In genomic region chr5:66069470-66070144, GRCm38 (mm10) we compare ENCODE assay signal across 8 mouse cellular contexts.
A peak's percentile ranks its signal among the peaks of the same experiment; 100 is the strongest.
DNase-seq lines count a peak whose midpoint lies in the region; ATAC-seq lines count a peak whose summit lies in the region.

No protein-coding gene starts in this region.

- H3K4me3 ChIP-seq in heart, embryonic 12.5 days: peak overlapping the region; percentile 56
- H3K4me3 ChIP-seq in kidney, embryonic 15.5 days (replicated peaks): peak overlapping the region; percentile 43

- peak; percentile 55 to 66 for DNase-seq in heart, adult 18-20 months
- DNase-seq in heart, adult 8-10 months (ENCODE audit: low spot score): no peak
- peak; percentile 13 for DNase-seq in c-Kit-positive CD71-positive TER-119-positive erythroid progenitor cells, embryonic 14.5 days (ENCODE audit: low spot score)
- peak; percentile 65 for DNase-seq in lung, postnatal 25 days (ENCODE audit: low spot score)
- peak; percentile 17 for DNase-seq in right cerebral cortex, postnatal 14 days
- no peak for DNase-seq in cerebellum, adult 9-10 months

- peak; percentile 76 for ATAC-seq in heart, embryonic 12.5 days (ENCODE audit: insufficient number of reproducible peaks, low FRiP score)
- peak; percentile 89 for ATAC-seq in kidney, embryonic 15.5 days (replicated peaks; ENCODE audit: low FRiP score)

- peak overlapping the region; percentile 85 for H3K4me2 ChIP-seq in heart, embryonic 12.5 days
- peak overlapping the region; percentile 75 for H3K4me2 ChIP-seq in kidney, embryonic 15.5 days

- no peaks in the 10 kb centered on the region for H3K27me3 ChIP-seq in heart, embryonic 12.5 days (replicated peaks)
- no peaks in the 10 kb centered on the region for H3K27me3 ChIP-seq in kidney, embryonic 15.5 days

- no peak overlapping the region for H3K27ac ChIP-seq in heart, embryonic 12.5 days (ENCODE audit: poor library complexity, severe bottlenecking)
- H3K27ac ChIP-seq in kidney, embryonic 15.5 days: peak overlapping the region; percentile 60

- WGBS in heart, embryonic 12.5 days: 13% methylated on average over 27 of the region's 27 CpGs
- WGBS in kidney, embryonic 15.5 days: 2% methylated on average over 27 of the region's 27 CpGs

- H3K4me1 ChIP-seq in heart, embryonic 12.5 days (replicated peaks): peaks cover 19% of the 10 kb centered on the region
- peaks cover 29% of the 10 kb centered on the region for H3K4me1 ChIP-seq in kidney, embryonic 15.5 days

- no peaks in the 10 kb centered on the region for H3K9me3 ChIP-seq in heart, embryonic 12.5 days (replicated peaks)
- H3K9me3 ChIP-seq in kidney, embryonic 15.5 days (replicated peaks): no peaks in the 10 kb centered on the region

- peak overlapping the region; percentile 42; the same call in 1 of the 2 replicates for H3K9ac ChIP-seq in heart, embryonic 12.5 days
- H3K9ac ChIP-seq in kidney, embryonic 15.5 days: peak overlapping the region; percentile 32

- no peaks in the 10 kb centered on the region for H3K36me3 ChIP-seq in heart, embryonic 12.5 days
- no peaks in the 10 kb centered on the region for H3K36me3 ChIP-seq in kidney, embryonic 15.5 days

Comparison
In these comparisons a context has a peak if more than half of its experiments do, and no peak if none do; other contexts are left out.
1. DNase-seq: peak in heart, adult 18-20 months (2 of 2), c-Kit-positive CD71-positive TER-119-positive erythroid progenitor cells, embryonic 14.5 days (single experiment), lung, postnatal 25 days (single experiment) and right cerebral cortex, postnatal 14 days (single experiment); none in heart, adult 8-10 months (single experiment) and cerebellum, adult 9-10 months (single experiment).